Mouse (Mus musculus) kidney, adult 2 months (tissue): Measurements from ENCODE around the gene Apex2. TPM values are rescaled to one million over a fixed set of nuclear protein-coding genes. Genes with fewer than 3 reads are reported as not detected.

Experiments
- DNase-seq: peaks from one replicate; pipeline ENCODE4 v3.0.0; 2021
- H3K27ac ChIP-seq: fragments of 200-500 bp; 2 replicates; pipeline ENCODE4 v1.5.1; 2012; ENCODE audit warnings: low read depth, low read length, control low read depth, inconsistent platforms; ENCODE audit not compliant: insufficient read depth
- H3K27me3 ChIP-seq: fragments of 200-500 bp; replicated peaks from 2 replicates; pipeline ENCODE4 v1.6.1; 2012; ENCODE audit warnings: mild to moderate bottlenecking, moderate library complexity, low read length, inconsistent platforms; ENCODE audit not compliant: control insufficient read depth, insufficient read depth
- H3K36me3 ChIP-seq: fragments of 200-500 bp; 2 replicates; pipeline ENCODE4 v1.6.1; 2012; ENCODE audit warnings: mild to moderate bottlenecking, moderate library complexity, low read length, inconsistent platforms; ENCODE audit not compliant: control insufficient read depth, insufficient read depth
- H3K4me1 ChIP-seq: fragments of 200-500 bp; 2 replicates; pipeline ENCODE4 v1.6.1; 2011; ENCODE audit warnings: low read length; ENCODE audit not compliant: control insufficient read depth, insufficient read depth
- H3K4me3 ChIP-seq: fragments of 200-500 bp; 2 replicates; pipeline ENCODE4 v1.5.1; 2011; ENCODE audit warnings: mild to moderate bottlenecking, low read depth, low read length, control low read depth; ENCODE audit not compliant: insufficient read depth
- CTCF ChIP-seq: fragments of 200-500 bp; conservative IDR thresholded peaks from 2 replicates; pipeline ENCODE4 v1.5.1; 2011; ENCODE audit warnings: low read depth, mild to moderate bottlenecking, control low read depth, low read length, moderate library complexity, mixed read lengths; ENCODE audit not compliant: insufficient read depth, insufficient read length
- POLR2A ChIP-seq: fragments of 200-500 bp; IDR thresholded peaks from one replicate; pipeline ENCODE4 v1.6.1; 2011; ENCODE audit warnings: low read depth, low read length, control low read depth
- WGBS: fragments of 180-500 bp; shearing (Covaris S2); methylation state at CpG from one replicate; pipeline ENCODE4 v1.1.7; 2018; 5-methylcytosine and 5-hydroxymethylcytosine counted together
- polyA plus RNA-seq: library from polyadenylated mRNA; depleted of rRNA; stranded (reverse); fragments of >200 nt; gene quantifications from 2 replicates; pipeline ENCODE4 v1.2.3, GENCODE M21; 2012; rRNA removed

The Apex2 gene
- 12.5 and 13.0 TPM in 2 replicates for polyA plus RNA-seq

DNA sequence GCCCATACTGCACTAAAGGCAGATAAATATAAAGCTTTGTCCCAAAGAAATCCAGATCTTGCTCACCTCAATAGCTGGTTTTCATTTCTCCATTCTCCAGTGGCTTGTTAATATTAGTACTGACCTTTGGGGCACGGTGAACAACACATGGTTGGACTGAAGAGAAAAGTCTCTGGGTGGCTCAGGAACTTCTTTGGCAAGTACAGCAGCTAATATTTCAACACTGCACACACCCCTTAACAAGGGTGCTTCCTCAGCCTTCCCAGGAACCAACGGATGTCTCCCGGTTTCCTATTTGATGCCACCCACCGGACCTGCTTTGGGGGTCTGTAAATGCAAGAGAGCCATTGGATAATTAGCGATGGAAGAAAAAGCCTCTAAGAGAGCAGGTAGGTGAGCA lies at the start of gene Apex2:
Apex2 (minus strand) TSS at position 173 of the 400 bp plus-strand sequence.
- no peaks in the 10 kb centered on the region for H3K36me3 ChIP-seq
- TF ChIP-seq CTCF (no peak), POLR2A (no peak)
- WGBS, result 64% methylated on average over 5 of the region's 5 CpGs
- no peak within 1 kb of the TSS for H3K27ac ChIP-seq
- DNase-seq, result no peak
- no peaks in the 10 kb centered on the region; the same call in 1 of the 2 replicates for H3K4me1 ChIP-seq
- H3K27me3 ChIP-seq, result no peaks in the 10 kb centered on the region
- H3K4me3 ChIP-seq, result no peak within 1 kb of the TSS

DNA sequence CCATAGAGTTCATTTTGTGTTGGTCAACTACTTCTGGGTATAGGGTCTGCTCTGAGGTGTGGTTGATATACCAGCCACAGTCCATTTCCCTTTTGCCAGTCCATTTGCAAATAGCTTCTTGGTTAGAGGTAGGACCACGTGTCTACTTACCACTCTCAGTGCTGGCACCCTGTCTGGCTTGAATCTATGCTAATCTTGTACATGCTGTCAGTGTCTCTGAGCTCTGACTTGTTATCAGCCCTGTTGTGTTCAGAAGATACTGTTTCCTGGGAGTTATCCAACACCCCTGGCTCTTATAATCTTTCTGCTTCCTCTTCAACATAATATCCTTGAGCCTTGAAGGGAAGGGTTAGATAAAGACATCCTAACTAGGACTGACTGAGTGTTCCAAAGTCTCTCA lies 46.8 kb upstream of the Apex2 start:
- H3K4me3 ChIP-seq, result no peak overlapping the region
- no peak overlapping the region for H3K27ac ChIP-seq
- DNase-seq, result no peak
- H3K36me3 ChIP-seq, result no peaks in the 10 kb centered on the region
- H3K4me1 ChIP-seq, result no peaks in the 10 kb centered on the region
- no peaks in the 10 kb centered on the region for H3K27me3 ChIP-seq
- WGBS, result 93% methylated on average over 1 of the region's 1 CpGs
- TF ChIP-seq POLR2A (no peak), CTCF (no peak)

GRCm38 (mm10) chrX:150598882-150599281 lies 9.2 kb upstream of the Apex2 start:
- TF ChIP-seq CTCF (no peak), POLR2A (no peak)
- Histone ChIP-seq H3K27ac (no peak overlapping the region), H3K4me3 (no peak overlapping the region), H3K4me1 (no peaks in the 10 kb centered on the region), H3K27me3 (no peaks in the 10 kb centered on the region), H3K36me3 (no peaks in the 10 kb centered on the region)
- 76% methylated on average over 2 of the region's 2 CpGs for WGBS
- no peak for DNase-seq

- H3K27ac ChIP-seq, result no peak overlapping the region
- 89% methylated on average over 9 of the region's 9 CpGs for whole genome bisulfite sequencing
- no peak for TF ChIP-seq CTCF
- no peak for TF ChIP-seq POLR2A
- no peaks in the 10 kb centered on the region for H3K4me1 ChIP-seq
- H3K27me3 ChIP-seq, result no peaks in the 10 kb centered on the region
- no peak overlapping the region for H3K4me3 ChIP-seq
- DNase-seq, result no peak
- H3K36me3 ChIP-seq, result no peaks in the 10 kb centered on the region
Observed at GRCm38 (mm10) chrX:150595016-150595760, 5.5 kb upstream of the Apex2 start.

- H3K4me1 ChIP-seq, result no peaks in the 10 kb centered on the region
- H3K4me3 ChIP-seq, result no peak overlapping the region
- H3K36me3 ChIP-seq, result no peaks in the 10 kb centered on the region
- 83% methylated on average over 3 of the region's 3 CpGs for WGBS
- DNase-seq, result no peak
- H3K27me3 ChIP-seq, result no peaks in the 10 kb centered on the region
- TF ChIP-seq CTCF, result no peak
- no peak for TF ChIP-seq POLR2A
- H3K27ac ChIP-seq, result no peak overlapping the region
Observed at GRCm38 (mm10) chrX:150594176-150594575, 4.5 kb upstream of the Apex2 start.

DNA sequence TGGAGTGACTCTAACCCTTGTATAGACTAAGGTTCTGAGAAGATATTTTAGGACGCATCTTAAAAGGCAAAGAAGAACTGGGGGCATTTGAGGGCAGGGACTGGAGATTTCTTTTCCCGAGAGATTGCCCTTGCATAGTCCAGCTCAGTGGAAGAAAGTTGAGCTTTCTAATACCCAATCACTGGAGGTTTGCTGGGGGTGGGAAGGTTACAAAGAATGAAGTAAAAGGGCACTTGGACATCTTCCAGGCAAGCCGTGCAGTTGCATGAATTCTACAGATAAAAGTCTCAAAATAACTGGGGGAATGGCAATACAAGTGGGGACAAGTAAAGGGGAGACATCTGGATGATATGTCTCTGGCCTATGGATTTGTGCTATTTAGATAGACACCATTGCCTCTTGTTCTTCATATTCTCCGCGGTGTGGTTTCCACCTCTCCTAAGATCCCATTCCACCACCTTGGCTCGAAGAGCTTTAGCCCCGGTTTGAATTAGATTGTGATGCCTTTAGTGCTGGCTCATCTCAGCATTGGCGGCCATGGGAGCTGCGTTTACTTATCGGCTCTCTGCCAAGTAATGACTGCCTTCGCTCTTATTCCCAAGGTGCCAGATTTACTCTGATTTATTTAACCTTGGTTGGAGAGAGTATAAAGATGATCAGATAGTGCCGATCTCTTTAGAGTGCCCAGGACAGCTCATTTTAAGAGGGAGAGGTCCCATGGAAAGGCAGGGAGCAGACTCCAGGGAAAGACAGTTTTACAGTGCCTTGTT lies 3.8 kb upstream of the Apex2 start:
- Histone ChIP-seq H3K4me3 (no peak overlapping the region), H3K27me3 (no peaks in the 10 kb centered on the region), H3K36me3 (no peaks in the 10 kb centered on the region), H3K4me1 (no peaks in the 10 kb centered on the region), H3K27ac (no peak overlapping the region)
- 75% methylated on average over 12 of the region's 12 CpGs for WGBS
- no peak for TF ChIP-seq POLR2A
- TF ChIP-seq CTCF, result no peak
- DNase-seq, result peak; percentile 7
